Mouse (Mus musculus) G1E (cell line): ENCODE data around the gene Zfp715.

Experiments
- CTCF ChIP-seq: IDR thresholded peaks from 2 replicates; pipeline ENCODE4 v1.5.1; 2012; ENCODE audit warnings: low read depth, low read length, inconsistent platforms, mixed read lengths
- GATA1 ChIP-seq: IDR thresholded peaks from 2 replicates; pipeline ENCODE4 v1.6.1; 2012; ENCODE audit warnings: borderline replicate concordance, low read length, inconsistent platforms, mixed read lengths
- GATA2 ChIP-seq: IDR thresholded peaks from 2 replicates; pipeline ENCODE4 v1.6.1; 2012; ENCODE audit warnings: low read depth, low read length, inconsistent platforms, borderline replicate concordance
- POLR2AphosphoS5 ChIP-seq: IDR thresholded peaks from 2 replicates; pipeline ENCODE4 v1.6.1; 2012; ENCODE audit warnings: low read depth, low read length, inconsistent platforms; ENCODE audit not compliant: insufficient replicate concordance
- TAL1 ChIP-seq: conservative IDR thresholded peaks from 2 replicates; pipeline ENCODE4 v1.6.1; 2012; ENCODE audit warnings: low read depth, low read length, inconsistent platforms, mixed read lengths

DNA sequence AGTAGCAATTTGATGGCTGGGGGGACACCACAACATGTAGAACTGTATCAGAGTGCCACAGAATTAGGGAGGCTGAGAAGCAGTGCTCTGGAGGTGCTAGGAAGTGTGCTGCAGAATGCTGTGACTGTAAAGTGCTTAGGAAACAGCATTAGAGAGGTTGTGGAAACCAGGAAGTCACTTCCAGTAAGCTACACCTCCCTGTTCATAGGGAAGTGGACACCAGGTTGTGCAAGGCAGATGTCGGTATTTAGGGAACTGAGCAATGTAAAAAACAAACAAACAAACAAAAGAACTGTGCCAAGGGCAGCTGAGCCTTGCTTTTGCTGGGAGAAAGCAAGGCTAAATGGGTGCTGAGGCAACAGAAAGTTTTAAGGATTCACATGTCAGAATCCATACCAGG lies 39.6 kb downstream of the Zfp715 start:
- TF ChIP-seq TAL1 (no peak), CTCF (no peak), GATA1 (no peak), GATA2 (no peak), POLR2AphosphoS5 (no peak)
